Mouse (Mus musculus) limb, embryonic 15.5 days (tissue): ENCODE measurements around the gene Ctdsp2. TPM values are rescaled to one million over a fixed set of nuclear protein-coding genes. Genes with fewer than 3 reads are reported as not detected.

Experiments
- ATAC-seq: fragments of 200-750 bp; cut with Nextera tagmentation; 2 replicates; pipeline ENCODE4 v1.8.0; 2017; ENCODE audit warnings: low read depth, moderate TSS enrichment; ENCODE audit not compliant: insufficient number of reproducible peaks, low FRiP score, low TSS enrichment
- H3K27ac ChIP-seq: fragments of 300-500 bp; sonication (generic); 2 replicates; pipeline ENCODE4 v1.5.1; 2015; ENCODE audit warnings: moderate library complexity, mild to moderate bottlenecking, inconsistent platforms
- H3K27me3 ChIP-seq: fragments of 300-500 bp; sonication (generic); 2 replicates; pipeline ENCODE4 v1.6.1; 2015; ENCODE audit warnings: inconsistent platforms
- H3K36me3 ChIP-seq: fragments of 300-500 bp; sonication (generic); 2 replicates; pipeline ENCODE4 v1.6.1; 2015; ENCODE audit warnings: inconsistent platforms
- H3K4me1 ChIP-seq: fragments of 300-500 bp; sonication (generic); 2 replicates; pipeline ENCODE4 v1.6.1; 2015; ENCODE audit warnings: inconsistent platforms
- H3K4me2 ChIP-seq: fragments of 300-500 bp; sonication (generic); 2 replicates; pipeline ENCODE4 v1.6.1; 2015; ENCODE audit warnings: mild to moderate bottlenecking, inconsistent platforms
- H3K4me3 ChIP-seq: fragments of 300-500 bp; sonication (generic); 2 replicates; pipeline ENCODE4 v1.5.1; 2015; ENCODE audit warnings: mild to moderate bottlenecking, inconsistent platforms
- H3K9ac ChIP-seq: fragments of 300-500 bp; sonication (generic); 2 replicates; pipeline ENCODE4 v1.6.1; 2015; ENCODE audit warnings: inconsistent platforms
- H3K9me3 ChIP-seq: fragments of 300-500 bp; sonication (generic); 2 replicates; pipeline ENCODE4 v1.6.1; 2016; ENCODE audit warnings: inconsistent platforms
- WGBS: fragments of 180-500 bp; shearing (Covaris S2); methylation state at CpG from one replicate; pipeline ENCODE4 v1.1.7; 2015; 5-methylcytosine and 5-hydroxymethylcytosine counted together
- polyA plus RNA-seq: library from polyadenylated mRNA; unstranded; fragments of >200 nt; fragmentation: Nextera tagmentation; extraction: Ambion mirVana; gene quantifications from 2 replicates; pipeline ENCODE4 v1.2.1, GENCODE M21; 2015

Gene Ctdsp2
- polyA plus RNA-seq, 1 experiment from 2014 or later: 85.8 TPM

- Histone ChIP-seq H3K36me3 (peaks cover 36% of the 10 kb centered on the region), H3K27me3 (no peaks in the 10 kb centered on the region), H3K9ac (no peak within 1 kb of the TSS), H3K27ac (no peak within 1 kb of the TSS), H3K9me3 (no peaks in the 10 kb centered on the region), H3K4me3 (no peak within 1 kb of the TSS), H3K4me1 (peaks cover 10% of the 10 kb centered on the region), H3K4me2 (no peak within 1 kb of the TSS)
- ATAC-seq: no peak
- 89% methylated on average over 5 of the region's 5 CpGs for WGBS
Measured at GRCm38 (mm10) chr10:127000529-127000928, 22.0 kb downstream of the Ctdsp2 start, which contains the start of gene Avil. Gene Avil (plus strand): TSS chr10:127000709.

GRCm38 (mm10) chr10:127001297-127001696, 22.8 kb downstream of the Ctdsp2 start:
- 86% methylated on average over 9 of the region's 9 CpGs for WGBS
- no peak overlapping the region for H3K27ac ChIP-seq

DNA sequence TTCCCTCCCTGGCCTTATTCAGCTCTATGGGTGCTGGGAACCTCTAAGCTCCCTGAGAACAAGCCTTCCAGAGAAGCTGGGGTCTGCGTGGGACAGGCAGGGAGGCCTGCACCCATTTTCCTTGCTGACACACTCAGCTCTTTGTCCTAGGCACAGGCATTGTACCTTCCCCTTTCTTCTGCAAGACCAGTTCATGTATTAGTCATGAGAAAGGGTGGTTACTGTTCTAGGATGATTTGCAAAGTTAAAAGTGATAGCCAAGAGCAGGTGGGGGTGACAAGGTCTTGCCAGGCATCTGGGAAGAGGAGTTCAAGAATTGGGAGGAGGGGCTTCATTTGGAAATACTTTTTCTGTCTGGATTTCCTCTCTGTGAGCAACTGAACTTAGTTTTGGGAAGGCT, 23.5 kb downstream of the Ctdsp2 start:
- Histone ChIP-seq H3K9ac (no peak overlapping the region), H3K4me2 (no peak overlapping the region), H3K27me3 (no peaks in the 10 kb centered on the region), H3K4me3 (no peak overlapping the region), H3K27ac (no peak overlapping the region), H3K9me3 (no peaks in the 10 kb centered on the region), H3K4me1 (peaks cover 9% of the 10 kb centered on the region), H3K36me3 (peaks cover 29% of the 10 kb centered on the region)
- no peak for ATAC-seq
- 77% methylated on average over 1 of the region's 1 CpGs for WGBS

More at GRCm38 (mm10) chr10:127001297-127001696, 22.8 kb downstream of the Ctdsp2 start:
- no peak for ATAC-seq
- no peak overlapping the region for H3K4me2 ChIP-seq
- H3K4me1 ChIP-seq: peaks cover 9% of the 10 kb centered on the region
- no peak overlapping the region for H3K9ac ChIP-seq
- no peaks in the 10 kb centered on the region for H3K9me3 ChIP-seq
- H3K36me3 ChIP-seq: peaks cover 29% of the 10 kb centered on the region
- H3K4me3 ChIP-seq: no peak overlapping the region
- H3K27me3 ChIP-seq: no peaks in the 10 kb centered on the region

DNA sequence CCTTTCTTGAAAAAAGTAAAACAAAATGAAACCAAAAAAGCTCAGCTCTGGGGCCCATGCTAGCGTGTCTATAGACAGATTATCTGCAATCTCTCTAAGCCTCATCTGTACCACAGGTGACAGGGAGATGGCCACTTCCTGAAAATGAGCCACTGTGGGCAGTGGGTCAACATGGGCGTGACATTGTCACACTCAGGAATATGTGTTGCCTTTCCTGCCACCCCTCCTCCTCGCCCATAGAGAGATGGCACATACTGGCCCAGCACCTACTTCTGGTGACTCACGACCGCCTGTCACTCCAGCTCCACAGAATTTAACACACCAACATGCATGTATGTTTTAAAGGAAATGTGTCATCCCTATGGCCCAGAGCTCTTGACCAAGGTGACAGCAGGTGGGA, 24.2 kb downstream of the Ctdsp2 start:
- Histone ChIP-seq H3K4me2 (no peak overlapping the region), H3K27me3 (no peaks in the 10 kb centered on the region), H3K4me3 (no peak overlapping the region), H3K27ac (no peak overlapping the region), H3K36me3 (peaks cover 22% of the 10 kb centered on the region), H3K4me1 (peaks cover 2% of the 10 kb centered on the region), H3K9me3 (no peaks in the 10 kb centered on the region), H3K9ac (no peak overlapping the region)
- ATAC-seq: no peak
- WGBS: 89% methylated on average over 5 of the region's 5 CpGs

GRCm38 (mm10) chr10:127003334-127003733, 24.8 kb downstream of the Ctdsp2 start:
- Histone ChIP-seq H3K4me1 (no peaks in the 10 kb centered on the region; the same call in 1 of the 2 replicates), H3K4me3 (no peak overlapping the region), H3K9ac (no peak overlapping the region), H3K9me3 (no peaks in the 10 kb centered on the region), H3K4me2 (no peak overlapping the region), H3K27me3 (no peaks in the 10 kb centered on the region), H3K36me3 (peaks cover 16% of the 10 kb centered on the region), H3K27ac (no peak overlapping the region)
- 78% methylated on average over 8 of the region's 8 CpGs for WGBS
- no peak for ATAC-seq

- Histone ChIP-seq H3K36me3 (peaks cover 12% of the 10 kb centered on the region), H3K27ac (no peak overlapping the region), H3K9me3 (no peaks in the 10 kb centered on the region), H3K4me2 (no peak overlapping the region), H3K9ac (no peak overlapping the region), H3K4me3 (no peak overlapping the region), H3K4me1 (no peaks in the 10 kb centered on the region; the same call in 1 of the 2 replicates), H3K27me3 (no peaks in the 10 kb centered on the region)
- ATAC-seq: no peak
- 85% methylated on average over 7 of the region's 7 CpGs for WGBS
Measured at GRCm38 (mm10) chr10:127003806-127004205, 25.3 kb downstream of the Ctdsp2 start.

- 0 out of 2 replicates have a peak, but pooled peaks cover 3% of the 10 kb centered on the region for H3K36me3 ChIP-seq
- no peak overlapping the region for H3K27ac ChIP-seq
- no peaks in the 10 kb centered on the region for H3K27me3 ChIP-seq
- no peak overlapping the region for H3K9ac ChIP-seq
- 39% methylated on average over 5 of the region's 5 CpGs for WGBS
- ATAC-seq: no peak
- peaks cover 11% of the 10 kb centered on the region for H3K4me1 ChIP-seq
- no peaks in the 10 kb centered on the region for H3K9me3 ChIP-seq
- no peak overlapping the region for H3K4me2 ChIP-seq
- no peak overlapping the region for H3K4me3 ChIP-seq
Measured at GRCm38 (mm10) chr10:127016488-127016887, 38.0 kb downstream of the Ctdsp2 start.

GRCm38 (mm10) chr10:127017071-127017470, 38.6 kb downstream of the Ctdsp2 start:
- Histone ChIP-seq H3K4me2 (no peak overlapping the region), H3K9ac (no peak overlapping the region), H3K4me3 (no peak overlapping the region), H3K27me3 (no peaks in the 10 kb centered on the region), H3K4me1 (peaks cover 11% of the 10 kb centered on the region), H3K36me3 (peaks cover 7% of the 10 kb centered on the region), H3K27ac (no peak overlapping the region), H3K9me3 (no peaks in the 10 kb centered on the region)
- no peak for ATAC-seq
- 21% methylated on average over 2 of the region's 2 CpGs for WGBS

DNA sequence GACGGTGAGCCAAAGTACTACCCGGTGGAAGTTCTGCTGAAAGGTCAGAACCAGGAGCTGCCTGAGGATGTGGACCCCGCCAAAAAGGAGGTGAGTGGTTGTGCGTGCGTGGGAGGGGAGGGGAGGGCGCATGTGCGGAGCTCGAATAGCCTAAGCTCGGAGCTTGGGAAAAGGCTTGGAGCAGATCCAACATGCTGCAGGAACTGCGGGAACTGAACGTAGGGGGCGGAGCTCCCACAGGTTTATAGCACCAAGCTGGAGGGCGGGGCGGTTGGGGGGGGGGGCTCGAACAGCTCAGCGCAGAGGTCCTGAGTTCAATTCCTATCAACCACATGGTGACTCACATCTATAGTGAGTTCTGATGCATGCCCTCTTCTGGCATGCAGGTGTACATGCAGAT, 39.9 kb downstream of the Ctdsp2 start:
- no peaks in the 10 kb centered on the region for H3K27me3 ChIP-seq
- ATAC-seq: no peak
- H3K9me3 ChIP-seq: no peaks in the 10 kb centered on the region
- no peak overlapping the region for H3K9ac ChIP-seq
- no peak overlapping the region for H3K4me3 ChIP-seq
- H3K4me2 ChIP-seq: no peak overlapping the region
- H3K36me3 ChIP-seq: peaks cover 17% of the 10 kb centered on the region
- 59% methylated on average over 16 of the region's 16 CpGs for WGBS
- H3K27ac ChIP-seq: no peak overlapping the region
- peaks cover 11% of the 10 kb centered on the region for H3K4me1 ChIP-seq

DNA sequence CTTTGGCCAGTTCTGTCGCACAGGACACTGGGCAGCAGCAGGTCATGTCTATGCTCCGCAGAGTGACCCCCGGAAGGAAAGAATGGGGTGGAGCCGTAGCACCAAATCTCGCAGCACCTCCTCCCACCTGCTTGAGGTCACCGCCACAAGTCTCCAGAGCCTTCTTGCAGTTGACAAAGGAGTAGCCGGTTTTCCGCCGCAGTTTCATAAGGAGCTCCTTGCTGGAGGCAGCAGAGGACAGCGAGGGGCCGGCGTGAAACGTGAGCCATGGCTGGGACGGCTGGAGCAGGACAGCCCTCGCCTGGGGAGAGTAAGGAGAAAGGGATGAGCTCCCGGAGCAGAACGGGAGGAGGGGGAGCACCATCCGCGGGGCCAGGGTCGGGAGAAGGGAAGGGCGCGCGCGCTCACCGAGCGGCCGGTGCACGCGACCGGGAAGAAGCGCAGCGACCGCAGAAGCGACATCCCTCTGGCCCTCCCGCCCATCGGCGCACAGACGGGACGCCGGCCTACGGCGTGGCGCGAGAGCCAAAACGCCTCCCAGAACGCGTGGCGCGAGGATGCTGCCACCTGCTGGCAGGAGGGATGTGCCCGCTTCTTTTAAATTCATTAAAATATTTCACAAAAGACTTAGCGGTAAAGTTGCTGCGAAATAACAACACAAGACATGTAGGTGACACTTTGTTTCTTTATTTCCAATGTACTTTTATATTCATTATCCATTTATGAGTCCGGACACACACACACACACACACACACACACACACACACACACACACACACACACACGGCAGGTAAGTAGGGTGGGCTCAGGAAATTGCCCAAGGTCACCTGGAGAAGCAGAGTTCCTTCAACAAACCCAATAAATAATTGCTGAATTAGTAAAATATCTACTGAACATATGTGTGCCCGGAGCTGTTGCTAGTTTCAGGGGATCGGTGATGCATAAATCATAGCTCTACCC, 52.1 kb downstream of the Ctdsp2 start, which contains the start of gene Tsfm:
Gene Tsfm (minus strand): TSS at position 505 of the 961 bp plus-strand sequence.
- H3K4me2 ChIP-seq: peak within 1 kb of the TSS; percentile 65
- ATAC-seq: 0 out of 2 replicates have a peak, but pooled peaks have one; percentile 56
- H3K36me3 ChIP-seq: peaks cover 29% of the 10 kb centered on the region
- peak within 1 kb of the TSS; percentile 89 for H3K4me3 ChIP-seq
- H3K27ac ChIP-seq: peak within 1 kb of the TSS; percentile 67
- no peaks in the 10 kb centered on the region for H3K27me3 ChIP-seq
- H3K9me3 ChIP-seq: no peaks in the 10 kb centered on the region
- 4% methylated on average over 56 of the region's 56 CpGs for WGBS
- H3K4me1 ChIP-seq: peaks cover 12% of the 10 kb centered on the region; the same call in 1 of the 2 replicates
- H3K9ac ChIP-seq: peak within 1 kb of the TSS; percentile 90

GRCm38 (mm10) chr10:127033301-127033741, 54.8 kb downstream of the Ctdsp2 start:
- 81% methylated on average over 8 of the region's 8 CpGs for WGBS
- H3K4me2 ChIP-seq: no peak overlapping the region
- no peaks in the 10 kb centered on the region for H3K27me3 ChIP-seq
- ATAC-seq: 0 out of 2 replicates have a peak, but pooled peaks have one; percentile 37
- no peaks in the 10 kb centered on the region for H3K9me3 ChIP-seq
- H3K4me3 ChIP-seq: no peak overlapping the region
- H3K9ac ChIP-seq: no peak overlapping the region
- H3K4me1 ChIP-seq: peaks cover 12% of the 10 kb centered on the region; the same call in 1 of the 2 replicates
- no peak overlapping the region for H3K27ac ChIP-seq
- peaks cover 2% of the 10 kb centered on the region for H3K36me3 ChIP-seq

DNA sequence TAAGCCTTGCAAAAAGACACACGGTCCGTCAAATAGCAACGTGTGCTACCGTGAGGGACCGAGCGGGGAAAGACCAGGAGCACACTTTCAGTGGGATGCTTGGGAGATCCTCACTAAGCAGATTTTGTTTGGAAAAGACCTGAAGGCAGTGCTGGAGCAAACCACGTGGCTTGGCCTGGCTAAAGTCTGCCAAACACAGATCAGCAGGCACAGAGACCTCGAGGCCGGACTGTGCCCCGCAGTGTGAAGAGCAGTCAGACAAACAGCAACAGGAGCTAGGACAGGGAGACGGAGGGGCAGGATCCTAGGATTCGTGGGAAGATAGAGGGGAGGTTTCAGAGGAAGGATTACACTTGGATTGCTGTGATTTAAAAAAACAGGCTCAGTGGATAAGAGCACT, 57.8 kb downstream of the Ctdsp2 start:
- 80% methylated on average over 12 of the region's 12 CpGs for WGBS
- H3K9ac ChIP-seq: no peak overlapping the region
- no peaks in the 10 kb centered on the region; the same call in 1 of the 2 replicates for H3K36me3 ChIP-seq
- H3K27me3 ChIP-seq: no peaks in the 10 kb centered on the region
- ATAC-seq: no peak
- no peak overlapping the region for H3K27ac ChIP-seq
- H3K9me3 ChIP-seq: no peaks in the 10 kb centered on the region
- H3K4me3 ChIP-seq: no peak overlapping the region
- H3K4me1 ChIP-seq: 0 out of 2 replicates have a peak, but pooled peaks cover 4% of the 10 kb centered on the region
- H3K4me2 ChIP-seq: no peak overlapping the region
